Mouse (Mus musculus): Measurements from ENCODE around the gene Mogs.
A peak's percentile ranks its signal among the peaks of the same experiment; 100 is the strongest.

Gene Mogs

GRCm38 (mm10) chr6:83151721-83152120, 36.4 kb downstream of the Mogs start:
- DNase-seq (ENCODE audit: low spot score in 2 of 2): no peak

DNA sequence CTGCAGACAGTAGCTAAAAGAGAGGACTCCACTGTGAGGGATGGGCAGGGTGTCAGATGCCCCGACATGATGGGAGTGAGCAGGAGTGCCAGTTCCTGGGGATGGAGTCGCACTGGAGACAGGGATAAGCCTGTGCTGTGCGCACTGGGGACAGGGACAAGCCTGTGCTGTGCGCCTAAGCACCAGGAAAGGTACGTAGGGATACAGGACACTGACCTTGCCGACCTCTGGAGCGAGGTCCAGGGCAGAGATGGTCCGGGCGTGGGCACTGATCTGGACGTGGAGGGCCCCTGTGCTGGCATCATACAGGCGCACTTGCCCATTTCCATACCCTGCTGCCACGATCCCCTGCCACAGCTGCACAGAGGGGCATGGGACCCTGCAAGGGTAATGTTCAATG, 37.7 kb downstream of the Mogs start:
- no peak for DNase-seq (ENCODE audit: low spot score in 2 of 2)

- DNase-seq (ENCODE audit: low spot score in 2 of 2): no peak
Measured at GRCm38 (mm10) chr6:83153485-83153884, 38.2 kb downstream of the Mogs start.

DNA sequence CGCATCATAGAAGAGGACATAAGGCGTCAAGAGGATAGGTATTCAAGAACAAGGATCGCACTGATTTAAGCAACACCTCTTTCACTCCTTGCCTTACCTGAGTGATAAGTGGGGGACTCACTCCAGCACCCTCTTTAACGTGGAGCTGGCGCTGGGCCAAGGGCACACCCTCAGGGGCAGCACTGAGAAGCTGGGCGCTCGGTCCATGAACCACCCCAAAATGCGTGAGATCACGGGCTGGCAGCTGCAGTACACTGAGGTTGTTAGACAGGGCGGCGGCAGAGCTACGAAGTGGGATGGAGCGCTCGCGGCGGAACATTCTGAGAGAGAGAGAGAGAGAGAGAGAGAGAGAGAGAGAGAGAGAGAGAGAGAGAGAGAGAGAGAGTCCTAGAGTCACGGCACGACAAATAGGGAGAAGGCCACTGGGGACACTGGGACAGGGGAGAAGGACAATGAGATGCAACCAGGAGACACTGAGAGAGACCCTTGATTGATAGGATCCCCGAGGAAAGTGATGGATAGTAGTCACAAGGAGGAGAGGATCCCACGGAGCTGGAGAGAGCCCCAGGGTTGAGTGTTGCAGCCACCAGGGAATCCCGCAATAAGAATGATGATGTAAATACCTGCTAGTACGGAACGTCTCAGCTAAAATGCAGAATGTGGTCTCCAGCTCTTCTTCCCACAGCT, 40.4 kb downstream of the Mogs start:
- no peak for DNase-seq (ENCODE audit: low spot score in 2 of 2)

- DNase-seq (ENCODE audit: low spot score in 2 of 2): peak; percentile 28 to 41
Measured at GRCm38 (mm10) chr6:83156259-83156684, 41.0 kb downstream of the Mogs start, which contains the start of the genes Wdr54 and 1700003E16Rik. Gene Wdr54, minus strand, starts transcription at chr6:83156397. Gene 1700003E16Rik, plus strand, starts transcription at chr6:83156404.

DNA sequence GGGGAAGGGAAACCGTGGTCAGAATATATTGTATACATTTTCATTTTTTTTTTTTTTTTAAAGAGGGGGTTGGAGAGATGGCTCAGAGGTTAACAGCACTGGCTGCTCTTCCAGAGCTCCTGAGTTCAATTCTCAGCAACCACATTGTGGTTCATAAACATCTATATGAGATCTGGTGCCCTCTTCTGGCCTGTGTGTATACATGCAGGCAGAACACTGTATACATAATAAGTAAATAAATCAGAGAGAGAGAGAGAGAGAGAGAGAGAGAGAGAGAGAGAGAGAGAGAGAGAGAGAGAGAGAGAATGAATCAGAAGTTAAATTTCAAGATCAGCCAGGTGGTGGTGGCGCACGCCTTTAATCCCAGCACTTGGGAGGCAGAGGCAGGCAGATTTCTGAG, 44.2 kb downstream of the Mogs start:
- DNase-seq (ENCODE audit: low spot score in 2 of 2): peak; percentile 27 to 45

GRCm38 (mm10) chr6:83161442-83161841, 46.1 kb downstream of the Mogs start:
- no peak for DNase-seq (ENCODE audit: low spot score in 2 of 2)

DNA sequence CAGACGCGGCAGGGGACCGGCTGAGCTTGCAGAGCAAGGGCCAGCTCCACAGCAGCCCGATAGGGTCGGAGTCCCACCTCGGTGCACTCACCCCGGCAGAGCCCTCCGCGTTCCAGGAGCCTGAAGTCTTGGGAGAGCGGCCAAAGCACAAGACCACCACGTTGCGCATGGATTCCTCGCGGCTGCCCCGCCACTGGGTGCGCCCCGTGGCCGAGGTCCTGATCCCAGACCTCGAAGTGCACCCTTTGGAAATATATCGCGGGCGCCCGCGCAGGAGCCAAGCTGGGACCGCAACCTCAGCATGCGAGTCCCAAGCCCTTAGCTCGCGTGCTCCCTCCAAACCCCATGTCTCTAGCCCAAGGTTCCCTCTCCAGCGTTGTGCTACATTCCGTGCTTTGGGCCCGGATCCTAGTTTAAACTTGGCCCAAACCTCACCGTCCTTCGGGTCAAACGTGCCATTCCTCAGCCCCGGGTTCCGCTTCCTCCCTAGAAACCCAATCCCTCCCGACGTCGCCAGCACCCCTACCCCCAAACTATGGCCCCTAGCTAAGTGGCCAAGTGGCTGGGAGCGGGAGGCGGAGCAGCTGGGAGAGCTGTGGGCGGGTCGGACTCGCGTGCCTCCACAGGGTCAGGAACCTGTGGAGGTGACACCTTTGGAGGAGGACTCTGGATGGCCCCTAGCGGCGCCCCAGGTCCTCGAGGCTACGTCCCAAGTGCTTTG, 46.8 kb downstream of the Mogs start:
- DNase-seq (ENCODE audit: low spot score in 2 of 2): no peak

DNA sequence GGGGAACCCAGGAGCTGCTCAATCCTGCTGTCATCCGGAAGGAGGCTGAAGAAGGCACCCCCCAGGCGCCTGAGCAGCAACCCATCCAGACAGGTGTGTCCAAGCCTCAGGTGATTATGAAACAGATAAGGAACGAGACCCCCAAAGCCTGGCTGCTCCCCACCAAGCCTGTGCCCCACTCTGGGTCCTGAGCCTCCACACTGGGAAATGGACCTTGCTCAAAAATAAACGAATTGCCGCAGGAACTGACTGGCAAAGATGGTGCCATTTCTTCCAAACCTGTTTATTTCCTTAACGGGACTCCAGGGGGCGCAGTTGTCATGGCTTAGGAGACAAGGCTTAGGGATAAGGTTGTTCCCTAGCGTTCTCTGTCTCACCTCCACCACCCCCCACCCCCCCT, 47.4 kb downstream of the Mogs start:
- peak in 1 of 2 experiments; percentile 29 for DNase-seq (ENCODE audit: low spot score in 2 of 2)

DNA sequence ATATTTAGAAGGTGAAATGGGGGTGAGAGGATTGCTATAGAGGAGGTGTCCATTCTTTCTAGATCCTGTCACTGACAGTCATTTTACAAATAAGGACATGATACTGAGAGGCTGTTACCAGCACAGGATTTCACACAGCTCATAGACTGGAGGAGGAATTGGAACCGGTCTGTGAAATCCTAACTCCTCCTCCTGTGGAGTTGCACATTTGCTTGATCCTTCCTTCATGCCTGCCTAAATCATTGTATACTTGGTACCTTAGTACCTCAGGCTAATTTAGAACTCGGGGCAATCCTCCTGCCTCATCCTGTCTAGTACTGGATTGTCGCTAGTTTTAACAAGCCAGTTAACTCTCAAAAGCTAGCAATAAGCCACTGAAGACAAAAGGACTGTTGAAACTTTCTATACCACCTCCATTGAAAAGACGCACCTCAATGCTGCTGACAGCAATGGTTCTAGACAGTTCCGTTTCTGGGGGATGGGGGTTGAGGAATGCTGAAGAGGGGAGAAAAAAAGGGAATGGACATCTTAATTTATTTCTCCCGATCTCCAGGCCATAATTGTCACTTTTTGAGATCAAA, 49.8 kb downstream of the Mogs start:
- no peak for DNase-seq (ENCODE audit: low spot score in 2 of 2)

DNA sequence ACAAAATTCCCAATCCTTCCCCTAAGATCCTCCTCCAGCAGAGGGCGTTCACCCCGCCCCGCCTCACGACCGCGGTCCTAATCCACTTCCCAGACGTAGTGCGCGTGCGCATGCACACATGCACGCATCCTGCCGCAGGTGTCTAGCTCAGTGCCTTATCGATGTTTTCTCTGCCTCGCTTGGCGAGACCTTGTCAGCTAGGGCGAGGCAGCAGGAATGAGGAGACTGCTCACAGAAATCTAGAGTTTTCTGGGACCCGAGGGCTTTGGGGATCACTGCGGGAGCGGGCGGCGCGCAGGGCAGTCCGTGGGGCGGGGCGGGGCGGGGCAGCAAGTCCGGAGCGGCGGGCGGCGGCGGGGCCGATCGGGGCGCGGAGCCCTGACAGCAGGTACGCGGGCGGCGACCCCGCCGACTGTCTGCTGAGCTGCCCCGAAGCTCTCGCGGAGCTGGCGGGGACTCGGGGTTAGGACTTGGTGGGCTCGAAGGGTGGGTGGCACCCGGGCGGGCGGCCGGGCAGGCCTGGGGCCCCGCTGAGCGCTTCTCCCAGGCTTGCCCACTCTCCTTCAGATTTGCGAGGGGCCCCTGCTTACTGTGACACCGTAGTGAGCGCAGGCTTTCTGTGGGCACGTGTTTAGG, 50.4 kb downstream of the Mogs start, which contains the start of gene Dctn1:
Gene Dctn1 (plus strand): TSS at position 314 of the 636 bp plus-strand sequence.
- DNase-seq (ENCODE audit: low spot score in 2 of 2): peak; percentile 90 to 93

DNA sequence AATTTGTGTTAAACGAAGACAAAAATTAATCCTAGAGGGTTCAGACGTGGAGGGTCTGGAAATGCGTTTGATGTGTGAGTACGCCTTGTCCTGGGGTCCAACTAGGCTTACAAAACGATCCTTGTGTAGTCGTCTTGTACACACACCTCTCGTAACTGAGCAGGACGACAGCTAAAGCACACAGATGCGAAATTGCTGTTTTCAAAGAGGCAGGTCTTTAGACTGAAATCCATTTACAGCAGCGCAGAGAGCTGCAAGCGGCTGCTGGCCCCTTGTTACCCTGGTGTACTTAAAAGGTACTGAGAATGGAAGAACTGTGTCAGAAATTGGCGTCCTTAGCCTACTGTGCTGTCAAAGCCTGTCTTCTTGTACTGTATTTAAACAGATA, 50.9 kb downstream of the Mogs start:
- no peak for DNase-seq (ENCODE audit: low spot score in 2 of 2)
